Mouse (Mus musculus) c-Kit-positive CD71-positive TER-119-negative erythroid progenitor cells, embryonic 14.5 days (primary cell): Measurements from ENCODE around the gene Ccnb2.

ENCODE experiments used
- DNase-seq: peaks from one replicate; pipeline ENCODE4 v3.0.0-alpha.2; 2013; ENCODE audit warnings: low read depth

The Ccnb2 gene

GRCm38 (mm10) chr9:70383750-70384149 is 37.6 kb downstream of the Ccnb2 start:
- no peak for DNase-seq

GRCm38 (mm10) chr9:70382091-70382490 is 39.3 kb downstream of the Ccnb2 start:
- DNase-seq, result no peak

GRCm38 (mm10) chr9:70379502-70380467 is 41.6 kb downstream of the Ccnb2 start:
- no peak for DNase-seq

GRCm38 (mm10) chr9:70371638-70372037 is 49.7 kb downstream of the Ccnb2 start:
- DNase-seq, result no peak

- DNase-seq, result no peak
These were observed 54.4 kb downstream of the Ccnb2 start for GRCm38 (mm10) chr9:70366898-70367297.

- DNase-seq, result no peak
These were observed 55.4 kb downstream of the Ccnb2 start for GRCm38 (mm10) chr9:70365915-70366314.

- no peak for DNase-seq
These were observed 56.6 kb downstream of the Ccnb2 start for GRCm38 (mm10) chr9:70364741-70365140.

- DNase-seq, result no peak
These were observed 61.8 kb downstream of the Ccnb2 start for GRCm38 (mm10) chr9:70359402-70360131.
